Mouse (Mus musculus): ENCODE measurements at regions not wholly inside any gene's neighbourhood (a gene's known extent, or its start where the extent isn't known, plus 50 kb on each side); places are given as distances from the start of the nearest gene placed in this dataset.

GRCm38 (mm10) chr8:57242301-57242700 lies 78.5 kb upstream of the Hand2 start:
- no peak for TF ChIP-seq CTCF (IDR thresholded peaks at IDR 0.05; ENCODE audit: low read depth)
- no peak for TF ChIP-seq EP300 (IDR thresholded peaks at IDR 0.05; ENCODE audit: low read depth)

Data from heart, postnatal 0 days (tissue).